Mouse (Mus musculus): ENCODE measurements around the gene Chrna7. TPM values are rescaled to one million over a fixed set of nuclear protein-coding genes. Genes with fewer than 3 reads are reported as not detected.

Gene Chrna7
- total and polyA plus RNA-seq, 2 experiments, result not detected

GRCm38 (mm10) chr7:63209501-63209900 is 2.9 kb downstream of the Chrna7 start:
- Histone ChIP-seq H3K9ac (ENCODE audit: low read depth, low read length) (no peak overlapping the region), H3K36me3 (ENCODE audit: control insufficient read depth, insufficient read depth, low read length) (no peaks in the 10 kb centered on the region), H3K27ac (replicated peaks; ENCODE audit: insufficient read depth, low read depth, low read length) (no peak overlapping the region), H3K27me3 (ENCODE audit: control insufficient read depth, insufficient read depth, low read length) (no peaks in the 10 kb centered on the region), H3K4me3 (ENCODE audit: insufficient read depth, low read depth, low read length) (no peak overlapping the region), H3K79me2 (ENCODE audit: control insufficient read depth, insufficient read depth, low read length) (no peaks in the 10 kb centered on the region), H3K4me1 (ENCODE audit: control insufficient read depth, insufficient read depth, low read length) (no peaks in the 10 kb centered on the region)
- 22% methylated on average over 4 of the region's 4 CpGs for WGBS
- TF ChIP-seq CTCF (IDR thresholded peaks at IDR 0.05; ENCODE audit: low read depth, low read length), result no peak
- no peak for TF ChIP-seq POLR2A (IDR thresholded peaks at IDR 0.05; ENCODE audit: extremely low read depth, insufficient read depth, low read length)
- DNase-seq (ENCODE audit: extremely low read depth, low read depth, low spot score), result no peak

GRCm38 (mm10) chr7:63207137-63207536 is 5.2 kb downstream of the Chrna7 start:
- H3K27ac ChIP-seq (replicated peaks; ENCODE audit: insufficient read depth, low read depth, low read length), result no peak overlapping the region
- no peaks in the 10 kb centered on the region for H3K36me3 ChIP-seq (ENCODE audit: control insufficient read depth, insufficient read depth, low read length)
- no peak for DNase-seq (ENCODE audit: extremely low read depth, low read depth, low spot score)
- no peak for TF ChIP-seq CTCF (IDR thresholded peaks at IDR 0.05; ENCODE audit: low read depth, low read length)
- TF ChIP-seq POLR2A (IDR thresholded peaks at IDR 0.05; ENCODE audit: extremely low read depth, insufficient read depth, low read length), result no peak
- no peak overlapping the region for H3K4me3 ChIP-seq (ENCODE audit: insufficient read depth, low read depth, low read length)
- H3K27me3 ChIP-seq (ENCODE audit: control insufficient read depth, insufficient read depth, low read length), result no peaks in the 10 kb centered on the region
- H3K79me2 ChIP-seq (ENCODE audit: control insufficient read depth, insufficient read depth, low read length), result no peaks in the 10 kb centered on the region
- H3K9ac ChIP-seq (ENCODE audit: low read depth, low read length), result no peak overlapping the region
- no peaks in the 10 kb centered on the region for H3K4me1 ChIP-seq (ENCODE audit: control insufficient read depth, insufficient read depth, low read length)
- WGBS, result 56% methylated on average over 2 of the region's 2 CpGs

GRCm38 (mm10) chr7:63195560-63195959 is 16.8 kb downstream of the Chrna7 start:
- Histone ChIP-seq H3K9ac (ENCODE audit: low read depth, low read length) (no peak overlapping the region), H3K36me3 (ENCODE audit: control insufficient read depth, insufficient read depth, low read length) (no peaks in the 10 kb centered on the region), H3K27me3 (ENCODE audit: control insufficient read depth, insufficient read depth, low read length) (no peaks in the 10 kb centered on the region), H3K4me3 (ENCODE audit: insufficient read depth, low read depth, low read length) (no peak overlapping the region), H3K79me2 (ENCODE audit: control insufficient read depth, insufficient read depth, low read length) (no peaks in the 10 kb centered on the region), H3K27ac (replicated peaks; ENCODE audit: insufficient read depth, low read depth, low read length) (no peak overlapping the region), H3K4me1 (ENCODE audit: control insufficient read depth, insufficient read depth, low read length) (no peaks in the 10 kb centered on the region)
- TF ChIP-seq CTCF (IDR thresholded peaks at IDR 0.05; ENCODE audit: low read depth, low read length), result no peak
- TF ChIP-seq POLR2A (IDR thresholded peaks at IDR 0.05; ENCODE audit: extremely low read depth, insufficient read depth, low read length), result no peak
- whole genome bisulfite sequencing, result 55% methylated on average over 2 of the region's 2 CpGs
- no peak for DNase-seq (ENCODE audit: extremely low read depth, low read depth, low spot score)

GRCm38 (mm10) chr7:63189647-63190534 is 22.5 kb downstream of the Chrna7 start:
- H3K9ac ChIP-seq (ENCODE audit: low read depth, low read length), result no peak overlapping the region
- no peaks in the 10 kb centered on the region for H3K4me1 ChIP-seq (ENCODE audit: control insufficient read depth, insufficient read depth, low read length)
- no peaks in the 10 kb centered on the region for H3K79me2 ChIP-seq (ENCODE audit: control insufficient read depth, insufficient read depth, low read length)
- no peaks in the 10 kb centered on the region for H3K36me3 ChIP-seq (ENCODE audit: control insufficient read depth, insufficient read depth, low read length)
- no peak overlapping the region for H3K4me3 ChIP-seq (ENCODE audit: insufficient read depth, low read depth, low read length)
- H3K27ac ChIP-seq (replicated peaks; ENCODE audit: insufficient read depth, low read depth, low read length), result no peak overlapping the region
- H3K27me3 ChIP-seq (ENCODE audit: control insufficient read depth, insufficient read depth, low read length), result no peaks in the 10 kb centered on the region
- 88% methylated on average over 13 of the region's 13 CpGs for WGBS
- TF ChIP-seq CTCF (IDR thresholded peaks at IDR 0.05; ENCODE audit: low read depth, low read length), result no peak
- TF ChIP-seq POLR2A (IDR thresholded peaks at IDR 0.05; ENCODE audit: extremely low read depth, insufficient read depth, low read length), result no peak
- no peak for DNase-seq (ENCODE audit: extremely low read depth, low read depth, low spot score)

- WGBS, result 66% methylated on average over 3 of the region's 3 CpGs
- no peak for DNase-seq (ENCODE audit: extremely low read depth, low read depth, low spot score)
- H3K4me3 ChIP-seq (ENCODE audit: insufficient read depth, low read depth, low read length), result no peak overlapping the region
- no peak for TF ChIP-seq CTCF (IDR thresholded peaks at IDR 0.05; ENCODE audit: low read depth, low read length)
- H3K9ac ChIP-seq (ENCODE audit: low read depth, low read length), result no peak overlapping the region
- no peaks in the 10 kb centered on the region for H3K27me3 ChIP-seq (ENCODE audit: control insufficient read depth, insufficient read depth, low read length)
- H3K4me1 ChIP-seq (ENCODE audit: control insufficient read depth, insufficient read depth, low read length), result no peaks in the 10 kb centered on the region
- no peaks in the 10 kb centered on the region for H3K36me3 ChIP-seq (ENCODE audit: control insufficient read depth, insufficient read depth, low read length)
- H3K27ac ChIP-seq (replicated peaks; ENCODE audit: insufficient read depth, low read depth, low read length), result no peak overlapping the region
- H3K79me2 ChIP-seq (ENCODE audit: control insufficient read depth, insufficient read depth, low read length), result no peaks in the 10 kb centered on the region
Observed at GRCm38 (mm10) chr7:63170063-63170787, 42.1 kb downstream of the Chrna7 start.

- Histone ChIP-seq H3K27me3 (ENCODE audit: control insufficient read depth, insufficient read depth, low read length) (no peaks in the 10 kb centered on the region), H3K9ac (ENCODE audit: low read depth, low read length) (no peak overlapping the region), H3K79me2 (ENCODE audit: control insufficient read depth, insufficient read depth, low read length) (no peaks in the 10 kb centered on the region), H3K4me1 (ENCODE audit: control insufficient read depth, insufficient read depth, low read length) (no peaks in the 10 kb centered on the region), H3K36me3 (ENCODE audit: control insufficient read depth, insufficient read depth, low read length) (no peaks in the 10 kb centered on the region), H3K4me3 (ENCODE audit: insufficient read depth, low read depth, low read length) (no peak overlapping the region), H3K27ac (replicated peaks; ENCODE audit: insufficient read depth, low read depth, low read length) (no peak overlapping the region)
- DNase-seq (ENCODE audit: extremely low read depth, low read depth, low spot score), result no peak
- WGBS, result 74% methylated on average over 3 of the region's 3 CpGs
- TF ChIP-seq POLR2A (IDR thresholded peaks at IDR 0.05; ENCODE audit: extremely low read depth, insufficient read depth, low read length), result no peak
- no peak for TF ChIP-seq CTCF (IDR thresholded peaks at IDR 0.05; ENCODE audit: low read depth, low read length)
Observed at GRCm38 (mm10) chr7:63164617-63165016, 47.8 kb downstream of the Chrna7 start.
